Mouse (Mus musculus) common myeloid progenitor, adult 5-6 weeks (primary cell): Measurements from ENCODE around the gene Trappc6a. TPM values are rescaled to one million over a fixed set of nuclear protein-coding genes. Genes with fewer than 3 reads are reported as not detected.

Experiments used
- ATAC-seq: replicated peaks from 2 replicates; pipeline ENCODE4 v1.8.0; 2016; ENCODE audit warnings: low read depth, mild to moderate bottlenecking, moderate TSS enrichment, inconsistent platforms; ENCODE audit not compliant: poor library complexity, severe bottlenecking
- total RNA-seq: library from RNA; stranded (forward); fragments of 200-1000, 187-1606 nt; gene quantifications from 2 replicates; pipeline ENCODE4 v1.2.3, GENCODE M21; 2017

Gene Trappc6a
- total RNA-seq, result 33.6 and 43.7 TPM in 2 replicates

GRCm38 (mm10) chr7:19508150-19508923 is at the start of gene Trappc6a, which contains the start of gene Bloc1s3:
Gene Trappc6a, plus strand, starts transcription at chr7:19508395.
Gene Bloc1s3, minus strand, starts transcription at chr7:19508367.
- peak; percentile 91 for ATAC-seq

- ATAC-seq, result peak; percentile 49
These were observed 49.5 kb upstream of the Trappc6a start, which contains the start of gene Mark4 for GRCm38 (mm10) chr7:19458591-19459111. Gene Mark4, minus strand, starts transcription at chr7:19458821.

- ATAC-seq, result no peak
These were observed 48.9 kb upstream of the Trappc6a start for GRCm38 (mm10) chr7:19459144-19459870.

- ATAC-seq, result no peak
These were observed 47.7 kb upstream of the Trappc6a start for GRCm38 (mm10) chr7:19460500-19460899.

- ATAC-seq, result peak; percentile 70
These were observed 46.7 kb upstream of the Trappc6a start for GRCm38 (mm10) chr7:19461488-19461887.

- ATAC-seq, result no peak
These were observed 45.8 kb upstream of the Trappc6a start for GRCm38 (mm10) chr7:19462443-19462842.

- 0 out of 2 replicates have a peak, but pooled peaks have one; percentile 16 for ATAC-seq
These were observed 45.3 kb upstream of the Trappc6a start, which contains the start of gene Exoc3l2 for GRCm38 (mm10) chr7:19462884-19463381. Gene Exoc3l2, plus strand, starts transcription at chr7:19463331.

GRCm38 (mm10) chr7:19464367-19465307 is 43.6 kb upstream of the Trappc6a start:
- ATAC-seq, result no peak

- no peak for ATAC-seq
These were observed 41.5 kb upstream of the Trappc6a start for GRCm38 (mm10) chr7:19466602-19467145.

- no peak for ATAC-seq
These were observed 40.6 kb upstream of the Trappc6a start for GRCm38 (mm10) chr7:19467638-19468037.

- ATAC-seq, result peak; percentile 39
These were observed 39.9 kb upstream of the Trappc6a start for GRCm38 (mm10) chr7:19468279-19468678.

- ATAC-seq, result no peak
These were observed 38.8 kb upstream of the Trappc6a start for GRCm38 (mm10) chr7:19469404-19469803.

- no peak for ATAC-seq
These were observed 37.9 kb upstream of the Trappc6a start for GRCm38 (mm10) chr7:19470308-19470707.

- ATAC-seq, result peak; percentile 63
These were observed 35.8 kb upstream of the Trappc6a start for GRCm38 (mm10) chr7:19472403-19472802.

- ATAC-seq, result no peak; the same call in 1 of the 2 replicates
These were observed 34.2 kb upstream of the Trappc6a start for GRCm38 (mm10) chr7:19473875-19474443.

GRCm38 (mm10) chr7:19477084-19477483 is 31.1 kb upstream of the Trappc6a start:
- no peak; the same call in 1 of the 2 replicates for ATAC-seq

- ATAC-seq, result no peak
These were observed 30.4 kb upstream of the Trappc6a start for GRCm38 (mm10) chr7:19477624-19478384.

GRCm38 (mm10) chr7:19483281-19483680 is 24.9 kb upstream of the Trappc6a start:
- ATAC-seq, result no peak
